In genomic region chr1:154180952-154181351, GRCm38 (mm10) we compare ENCODE assay signal across 8 mouse cellular contexts. TPM values are rescaled to one million over a fixed set of nuclear protein-coding genes. Genes with fewer than 3 reads are reported as not detected.
A peak's percentile ranks its signal among the peaks of the same experiment; 100 is the strongest.
DNase-seq lines count a peak whose midpoint lies in the region; ATAC-seq and TF ChIP-seq lines count a peak whose summit lies in the region.

No protein-coding gene starts in this region.

- no peak overlapping the region for H3K4me3 ChIP-seq in liver, embryonic 16.5 days (ENCODE audit: low read depth, low read length)
- H3K4me3 ChIP-seq in olfactory bulb, adult 2 months (ENCODE audit: insufficient read depth, low read depth, low read length): no peak overlapping the region

- no peak for TF ChIP-seq POLR2A in brain, embryonic 14.5 days (IDR thresholded peaks at IDR 0.05; ENCODE audit: borderline replicate concordance, extremely low read depth, insufficient read depth, insufficient read length, poor library complexity, severe bottlenecking)
- TF ChIP-seq POLR2A in olfactory bulb, adult 2 months (IDR thresholded peaks at IDR 0.05; ENCODE audit: insufficient read depth, low read depth, low read length): no peak

- peak; percentile 8 to 25 for DNase-seq in CD8-positive naive resting alpha-beta T cell, adult 2 months (ENCODE audit: low read depth in 2 of 2, low spot score in 2 of 2)
- DNase-seq in brain, embryonic 14.5 days (ENCODE audit: low read depth): peak; percentile 91
- peak; percentile 85 to 91 for DNase-seq in heart, postnatal 10 days
- peak; percentile 84 to 85 for DNase-seq in kidney, postnatal 36 days
- DNase-seq in testis, postnatal 14 days (ENCODE audit: low spot score): peak; percentile 62

- 0 out of 2 replicates have a peak, but pooled peaks have one; percentile 53 for ATAC-seq in erythroblast, adult 5-6 weeks (replicated peaks; ENCODE audit: low FRiP score, poor library complexity, severe bottlenecking)
- peak; percentile 66 for ATAC-seq in liver, embryonic 16.5 days (ENCODE audit: low read depth)

- WGBS in liver, embryonic 16.5 days (ENCODE audit: insufficient replicate concordance): 23% methylated on average over 2 of the region's 2 CpGs
- WGBS in olfactory bulb, adult 2 months: 6% methylated on average over 2 of the region's 2 CpGs

- no peaks in the 10 kb centered on the region for H3K9me3 ChIP-seq in liver, embryonic 16.5 days (replicated peaks; ENCODE audit: control insufficient read depth, low read length)

- intact Hi-C loops in heart, postnatal 10 days (cut with DNase I): loop anchor here (1.0 to 10.0 kb wide), 7 partner anchors 62 to 626 kb away; partner anchors contain the start of genes Npl and Rnasel

- H3K4me1 ChIP-seq in liver, embryonic 16.5 days (ENCODE audit: control insufficient read depth, low read depth, low read length): no peaks in the 10 kb centered on the region
- peaks cover 3% of the 10 kb centered on the region; the same call in 1 of the 2 replicates for H3K4me1 ChIP-seq in olfactory bulb, adult 2 months (ENCODE audit: control insufficient read depth, insufficient read depth, low read length)

- no peaks in the 10 kb centered on the region for H3K27me3 ChIP-seq in liver, embryonic 16.5 days (ENCODE audit: control insufficient read depth, insufficient read depth, low read depth, low read length)

- H3K9ac ChIP-seq in liver, embryonic 16.5 days (ENCODE audit: low read depth, low read length): no peak overlapping the region

- TF ChIP-seq CTCF in brain, embryonic 14.5 days (IDR thresholded peaks at IDR 0.05; ENCODE audit: borderline replicate concordance, extremely low read depth, insufficient read depth, insufficient read length): peak; percentile 91
- peak; percentile 31; the same call in 1 of the 2 replicates for TF ChIP-seq CTCF in olfactory bulb, adult 2 months (IDR thresholded peaks at IDR 0.05; ENCODE audit: insufficient read depth, low read depth, low read length)

- H3K36me3 ChIP-seq in liver, embryonic 16.5 days (ENCODE audit: control insufficient read depth, insufficient read depth): no peaks in the 10 kb centered on the region

- H3K27ac ChIP-seq in liver, embryonic 16.5 days (ENCODE audit: low read length): no peak overlapping the region
- H3K27ac ChIP-seq in olfactory bulb, adult 2 months (ENCODE audit: insufficient read depth, low read depth, low read length): no peak overlapping the region

- H3K4me2 ChIP-seq in liver, embryonic 16.5 days (ENCODE audit: low read depth, low read length): no peak overlapping the region

RNA-seq across cellular contexts. Expression of gene Zfp648, which starts 20.0 kb away (rescaled TPM):
- 0.19 and 0.33 TPM in 2 replicates for polyA plus RNA-seq in brain, embryonic 14.5 days (2012; rRNA removed)
- total RNA-seq in erythroblast, adult 5-6 weeks (2015; ENCODE audit: low replicate concordance): not detected in 2 replicates
- total RNA-seq in erythroblast, adult 5-6 weeks (2017; ENCODE audit: low replicate concordance): not detected in 2 replicates
- total RNA-seq in heart, postnatal 10 days (2021): not detected
- not detected in 2 replicates for polyA plus RNA-seq in liver, embryonic 16.5 days (2015; fragmentation: Nextera tagmentation; extraction: Ambion mirVana)
- not detected in 2 replicates for polyA plus RNA-seq in olfactory bulb, adult 2 months (2012; ENCODE audit: insufficient read depth, insufficient read length, low replicate concordance, missing spikeins)

Comparison
In these comparisons a context has a peak if more than half of its experiments do, and no peak if none do; other contexts are left out.
1. DNase-seq: peak in every context shown above with its lines; median percentile 91 in brain, embryonic 14.5 days; 88 in heart, postnatal 10 days; 84 in kidney, postnatal 36 days; 62 in testis, postnatal 14 days; 16 in CD8-positive naive resting alpha-beta T cell, adult 2 months.